Mouse (Mus musculus): ENCODE results near the gene Atad1.
"Not testable (repeated sequence)": the region's sequence is repeated elsewhere in the genome, so short reads cannot be mapped to it uniquely, and the experiment has no call there.

DNA sequence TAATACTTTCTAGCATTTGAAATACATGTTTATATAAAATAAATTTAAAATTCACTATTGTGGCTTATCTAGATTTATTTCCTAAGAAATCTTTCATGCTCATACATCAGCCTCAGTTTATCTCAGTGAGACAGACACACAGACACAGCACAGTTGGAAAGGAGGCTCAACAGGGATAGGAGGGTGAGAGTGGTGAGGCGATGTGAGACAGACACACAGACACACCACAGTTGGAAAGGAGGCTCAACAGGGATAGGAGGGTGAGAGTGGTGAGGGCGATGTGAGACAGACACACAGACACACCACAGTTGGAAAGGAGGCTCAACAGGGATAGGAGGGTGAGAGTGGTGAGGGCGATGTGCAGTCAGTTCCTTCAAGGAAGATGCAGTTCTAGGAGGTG lies 48.4 kb upstream of the Atad1 start:
- not testable (repeated sequence) for TF ChIP-seq POLR2A (IDR thresholded peaks at IDR 0.05; ENCODE audit: borderline replicate concordance, control insufficient read depth, low read depth, low read length); CTCF (IDR thresholded peaks at IDR 0.05; ENCODE audit: control insufficient read depth, insufficient read depth, low read length)

Data from bone marrow, adult 2 months (tissue).